Mouse (Mus musculus) neural tube, embryonic 11.5 days (tissue): Measurements from ENCODE around the gene Kcnip1. TPM values are rescaled to one million over a fixed set of nuclear protein-coding genes. Genes with fewer than 3 reads are reported as not detected.

Source experiments
- ATAC-seq: fragments of 200-750 bp; cut with Nextera tagmentation; 2 replicates; pipeline ENCODE4 v1.8.0; 2017; ENCODE audit warnings: moderate number of reproducible peaks, mild to moderate bottlenecking, moderate TSS enrichment, moderate library complexity; ENCODE audit not compliant: insufficient read depth, low FRiP score, low TSS enrichment
- DNase-seq: peaks from one replicate; pipeline ENCODE4 v3.0.0-alpha.2; 2015; ENCODE audit warnings: low spot score
- H3K27ac ChIP-seq: fragments of 300-500 bp; sonication (generic); 2 replicates; pipeline ENCODE4 v1.5.1; 2014; ENCODE audit warnings: low read depth, mild to moderate bottlenecking, low read length
- H3K27me3 ChIP-seq: fragments of 300-500 bp; sonication (generic); 2 replicates; pipeline ENCODE4 v1.6.1; 2014; ENCODE audit warnings: mild to moderate bottlenecking, low read length, mixed read lengths; ENCODE audit not compliant: control insufficient read depth, insufficient read depth
- H3K36me3 ChIP-seq: fragments of 300-500 bp; sonication (generic); 2 replicates; pipeline ENCODE4 v1.6.1; 2014; ENCODE audit warnings: mild to moderate bottlenecking, low read length, moderate library complexity, mixed read lengths; ENCODE audit not compliant: control insufficient read depth, insufficient read depth
- H3K4me1 ChIP-seq: fragments of 300-500 bp; sonication (generic); 2 replicates; pipeline ENCODE4 v1.6.1; 2014; ENCODE audit warnings: low read length, mixed read lengths; ENCODE audit not compliant: control insufficient read depth, insufficient read depth
- H3K4me2 ChIP-seq: fragments of 300-500 bp; sonication (generic); 2 replicates; pipeline ENCODE4 v1.6.1; 2014; ENCODE audit warnings: low read depth, mild to moderate bottlenecking, moderate library complexity
- H3K4me3 ChIP-seq: fragments of 300-500 bp; sonication (generic); 2 replicates; pipeline ENCODE4 v1.5.1; 2014; ENCODE audit warnings: low read depth, low read length
- H3K9ac ChIP-seq: fragments of 300-500 bp; sonication (generic); 2 replicates; pipeline ENCODE4 v1.6.1; 2014; ENCODE audit warnings: mild to moderate bottlenecking, low read length
- H3K9me3 ChIP-seq: fragments of 300-500 bp; sonication (generic); 2 replicates; pipeline ENCODE4 v1.6.1; 2016; ENCODE audit warnings: low read length; ENCODE audit not compliant: control insufficient read depth
- WGBS: fragments of 180-500 bp; shearing (Covaris S2); extraction: QIAGEN DNeasy Blood & Tissue Kit; methylation state at CpG from one replicate; pipeline ENCODE4 v1.1.7; 2014; 5-methylcytosine and 5-hydroxymethylcytosine counted together
- polyA plus RNA-seq: library from polyadenylated mRNA; unstranded; fragments of >200 nt; fragmentation: Nextera tagmentation; extraction: Ambion mirVana; gene quantifications from 2 replicates; pipeline ENCODE4 v1.2.1, GENCODE M21; 2014

Gene Kcnip1
- 16.0 and 16.7 TPM in 2 replicates for polyA plus RNA-seq

- Histone ChIP-seq H3K4me3 (no peak within 1 kb of the TSS), H3K4me1 (peaks cover 3% of the 10 kb centered on the region; the same call in 1 of the 2 replicates)
- 31% methylated on average over 12 of the region's 12 CpGs for WGBS
Observed at GRCm38 (mm10) chr11:33992938-33993337, at the start of gene Kcnip1. TSS of gene Kcnip1 (minus strand) at chr11:33993152.

DNA sequence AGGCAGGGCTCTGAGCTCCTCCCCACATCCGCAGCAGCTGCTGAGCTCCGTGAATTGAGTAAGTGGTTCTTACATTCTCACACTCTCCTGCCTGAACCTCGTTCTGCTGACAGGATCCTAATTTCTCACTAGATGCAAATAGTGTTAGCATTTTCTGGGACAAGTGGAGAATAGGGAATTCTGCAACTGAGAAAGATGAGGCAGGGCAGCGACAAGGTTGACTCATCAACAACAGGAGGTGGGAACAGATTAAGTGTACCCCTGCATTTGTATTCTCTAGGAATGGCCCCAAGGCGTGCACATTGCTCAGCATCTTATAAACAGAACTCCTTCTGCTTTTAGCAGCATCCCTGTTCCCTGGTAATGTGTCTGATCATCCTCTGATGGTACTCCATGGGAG lies 47.1 kb upstream of the Kcnip1 start:
- 86% methylated on average over 5 of the region's 5 CpGs for WGBS
- ATAC-seq: no peak

More at GRCm38 (mm10) chr11:33992938-33993337, at the start of gene Kcnip1:
- no peak within 1 kb of the TSS for H3K27ac ChIP-seq
- no peaks in the 10 kb centered on the region for H3K27me3 ChIP-seq
- H3K9ac ChIP-seq: peak within 1 kb of the TSS; percentile 14
- 0 out of 2 replicates have a peak within 1 kb of the TSS, but pooled peaks have one; percentile 9 for H3K4me2 ChIP-seq
- H3K36me3 ChIP-seq: no peaks in the 10 kb centered on the region
- ATAC-seq: no peak
- DNase-seq: peak; percentile 13
- no peaks in the 10 kb centered on the region for H3K9me3 ChIP-seq

GRCm38 (mm10) chr11:34035909-34036658 lies 43.1 kb upstream of the Kcnip1 start:
- H3K36me3 ChIP-seq: no peaks in the 10 kb centered on the region
- no peaks in the 10 kb centered on the region for H3K9me3 ChIP-seq
- H3K27ac ChIP-seq: no peak overlapping the region
- ATAC-seq: no peak
- WGBS: 84% methylated on average over 5 of the region's 5 CpGs
- H3K9ac ChIP-seq: no peak overlapping the region
- no peaks in the 10 kb centered on the region for H3K4me1 ChIP-seq
- no peak overlapping the region for H3K4me3 ChIP-seq
- no peak for DNase-seq
- H3K4me2 ChIP-seq: no peak overlapping the region
- H3K27me3 ChIP-seq: no peaks in the 10 kb centered on the region

More for the DNA sequence above, 47.1 kb upstream of the Kcnip1 start:
- Histone ChIP-seq H3K27ac (no peak overlapping the region), H3K36me3 (no peaks in the 10 kb centered on the region), H3K4me1 (no peaks in the 10 kb centered on the region), H3K9ac (no peak overlapping the region), H3K4me3 (no peak overlapping the region), H3K27me3 (no peaks in the 10 kb centered on the region), H3K4me2 (no peak overlapping the region), H3K9me3 (no peaks in the 10 kb centered on the region)
- DNase-seq: no peak

- H3K9ac ChIP-seq: no peak overlapping the region
- H3K36me3 ChIP-seq: no peaks in the 10 kb centered on the region
- no peak overlapping the region for H3K27ac ChIP-seq
- ATAC-seq (no peak), DNase-seq (no peak)
- 79% methylated on average over 2 of the region's 2 CpGs for WGBS
- no peaks in the 10 kb centered on the region for H3K27me3 ChIP-seq
- H3K9me3 ChIP-seq: no peaks in the 10 kb centered on the region
- H3K4me3 ChIP-seq: no peak overlapping the region
- H3K4me1 ChIP-seq: no peaks in the 10 kb centered on the region
- no peak overlapping the region for H3K4me2 ChIP-seq
Observed at GRCm38 (mm10) chr11:34034794-34035193, 41.8 kb upstream of the Kcnip1 start.

DNA sequence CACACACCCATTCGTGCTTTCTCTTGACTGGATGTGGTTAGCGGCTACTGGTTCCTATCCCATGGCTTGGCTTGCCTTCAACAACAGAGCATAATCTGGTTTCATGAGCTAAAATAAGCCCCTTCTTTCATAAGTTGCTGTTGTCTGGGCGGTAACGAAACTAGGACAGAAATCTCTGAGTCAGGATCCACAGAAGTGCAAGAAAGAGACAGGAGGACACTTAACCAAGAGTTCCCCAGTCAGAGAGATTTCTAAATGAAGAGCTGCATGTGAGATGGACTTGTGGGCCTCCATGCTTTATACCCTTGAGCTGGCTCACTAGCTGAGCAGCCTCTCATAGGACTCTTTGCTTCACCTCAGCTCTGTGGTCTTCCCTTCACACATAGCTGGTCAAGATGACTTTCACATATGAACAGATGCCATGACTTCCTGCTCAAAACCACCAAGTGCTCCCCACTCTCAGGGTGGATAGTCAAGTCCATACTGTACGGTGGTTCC lies 41.1 kb upstream of the Kcnip1 start:
- 97% methylated on average over 5 of the region's 5 CpGs for WGBS
- Histone ChIP-seq H3K4me1 (no peaks in the 10 kb centered on the region), H3K4me3 (no peak overlapping the region), H3K4me2 (no peak overlapping the region), H3K36me3 (no peaks in the 10 kb centered on the region), H3K9ac (no peak overlapping the region), H3K27me3 (no peaks in the 10 kb centered on the region), H3K27ac (no peak overlapping the region), H3K9me3 (no peaks in the 10 kb centered on the region)
- DNase-seq: no peak
- ATAC-seq: no peak

DNA sequence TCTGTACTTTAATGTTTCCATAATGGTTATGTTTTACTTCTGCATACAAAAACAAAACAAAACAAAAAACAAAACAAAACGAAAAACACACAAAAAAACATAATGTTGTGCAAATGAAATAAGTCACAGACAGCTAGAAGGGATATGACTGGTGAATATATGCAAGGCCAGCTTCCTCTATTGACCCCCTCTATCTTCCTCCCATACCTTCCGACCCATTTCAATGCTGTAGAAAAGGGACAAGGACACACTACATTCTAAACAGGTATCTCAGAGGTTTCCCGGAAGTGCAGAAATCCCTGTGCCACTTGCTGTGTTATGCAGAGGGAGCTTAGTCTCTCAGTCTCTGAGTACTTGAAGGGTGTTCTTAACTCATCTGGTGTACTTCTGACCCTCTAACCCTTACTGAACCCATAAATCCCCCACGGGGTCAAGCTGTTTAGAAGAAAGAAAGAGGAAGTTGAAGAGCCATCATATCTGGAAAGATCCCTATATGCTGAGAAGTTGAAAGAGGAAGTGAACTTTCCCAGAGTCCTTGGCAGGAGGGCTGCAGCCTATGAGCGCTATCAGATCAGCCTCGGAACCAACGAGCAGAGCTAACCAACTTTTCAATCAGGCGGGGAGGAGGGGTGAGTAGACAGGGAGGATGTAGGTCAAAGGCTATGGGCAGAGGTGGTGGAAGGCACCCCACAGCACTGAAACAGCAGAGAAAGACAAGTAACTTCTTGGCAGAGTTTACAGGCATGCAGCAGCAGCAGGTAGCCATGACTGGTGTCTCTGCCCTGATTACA lies 38.3 kb upstream of the Kcnip1 start:
- DNase-seq (no peak), ATAC-seq (no peak)
- H3K9me3 ChIP-seq: no peaks in the 10 kb centered on the region
- no peak overlapping the region for H3K4me2 ChIP-seq
- no peaks in the 10 kb centered on the region for H3K27me3 ChIP-seq
- no peak overlapping the region for H3K9ac ChIP-seq
- H3K36me3 ChIP-seq: no peaks in the 10 kb centered on the region
- H3K4me3 ChIP-seq: no peak overlapping the region
- H3K27ac ChIP-seq: no peak overlapping the region
- WGBS: 66% methylated on average over 8 of the region's 8 CpGs
- H3K4me1 ChIP-seq: no peaks in the 10 kb centered on the region

DNA sequence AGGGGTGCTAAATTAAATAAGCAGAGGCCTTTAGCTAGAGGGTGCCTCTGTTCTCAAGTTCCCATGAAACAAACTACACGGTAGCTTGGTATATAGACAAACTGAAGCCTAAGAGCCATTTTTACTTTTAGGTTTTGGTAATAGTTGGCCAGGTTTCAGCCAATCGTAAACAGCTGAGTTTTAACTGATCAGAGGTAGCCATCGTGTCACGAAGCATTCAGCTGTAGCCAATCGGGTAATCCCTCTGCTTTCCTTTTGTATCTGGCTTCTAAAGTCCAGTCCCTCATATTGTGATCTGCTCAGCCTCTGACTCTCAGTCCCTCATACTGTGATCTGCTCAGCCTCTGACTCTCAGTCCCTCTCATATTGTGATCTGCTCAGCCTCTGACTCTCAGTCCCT lies 36.7 kb upstream of the Kcnip1 start:
- H3K4me1 ChIP-seq: no peaks in the 10 kb centered on the region
- ATAC-seq: no peak
- no peak overlapping the region for H3K9ac ChIP-seq
- H3K27ac ChIP-seq: no peak overlapping the region
- H3K36me3 ChIP-seq: no peaks in the 10 kb centered on the region
- H3K9me3 ChIP-seq: no peaks in the 10 kb centered on the region
- no peaks in the 10 kb centered on the region for H3K27me3 ChIP-seq
- 76% methylated on average over 5 of the region's 5 CpGs for WGBS
- no peak for DNase-seq
- no peak overlapping the region for H3K4me2 ChIP-seq
- H3K4me3 ChIP-seq: no peak overlapping the region

- no peaks in the 10 kb centered on the region for H3K36me3 ChIP-seq
- H3K4me2 ChIP-seq: no peak overlapping the region
- H3K27me3 ChIP-seq: no peaks in the 10 kb centered on the region
- H3K4me3 ChIP-seq: no peak overlapping the region
- WGBS: 86% methylated on average over 1 of the region's 1 CpGs
- no peaks in the 10 kb centered on the region for H3K9me3 ChIP-seq
- no peak overlapping the region for H3K9ac ChIP-seq
- no peak for ATAC-seq
- no peak overlapping the region for H3K27ac ChIP-seq
- DNase-seq: no peak
- H3K4me1 ChIP-seq: no peaks in the 10 kb centered on the region
Observed at GRCm38 (mm10) chr11:34025091-34025490, 32.1 kb upstream of the Kcnip1 start.
